Mouse (Mus musculus): ENCODE measurements around the gene Atp6v0a2. TPM values are rescaled to one million over a fixed set of nuclear protein-coding genes. Genes with fewer than 3 reads are reported as not detected.
"Not testable (repeated sequence)": the region's sequence is repeated elsewhere in the genome, so short reads cannot be mapped to it uniquely, and the experiment has no call there.

Atp6v0a2 gene
- 10 to 100 TPM; 54.6 to 56.1 TPM for total RNA-seq (2021)
- long read RNA-seq, experiment 1, full-length matches to known transcripts, result 46 of 58 reads
- long read RNA-seq, experiment 1, partial matches to known transcripts, result 4 of 58 reads
- long read RNA-seq, experiment 1, other reads (novel, unspliced or antisense), result 8 of 58 reads
- long read RNA-seq, experiment 2, full-length matches to known transcripts, result 54 of 76 reads
- long read RNA-seq, experiment 2, partial matches to known transcripts, result 9 of 76 reads
- long read RNA-seq, experiment 2, other reads (novel, unspliced or antisense), result 13 of 76 reads

DNA sequence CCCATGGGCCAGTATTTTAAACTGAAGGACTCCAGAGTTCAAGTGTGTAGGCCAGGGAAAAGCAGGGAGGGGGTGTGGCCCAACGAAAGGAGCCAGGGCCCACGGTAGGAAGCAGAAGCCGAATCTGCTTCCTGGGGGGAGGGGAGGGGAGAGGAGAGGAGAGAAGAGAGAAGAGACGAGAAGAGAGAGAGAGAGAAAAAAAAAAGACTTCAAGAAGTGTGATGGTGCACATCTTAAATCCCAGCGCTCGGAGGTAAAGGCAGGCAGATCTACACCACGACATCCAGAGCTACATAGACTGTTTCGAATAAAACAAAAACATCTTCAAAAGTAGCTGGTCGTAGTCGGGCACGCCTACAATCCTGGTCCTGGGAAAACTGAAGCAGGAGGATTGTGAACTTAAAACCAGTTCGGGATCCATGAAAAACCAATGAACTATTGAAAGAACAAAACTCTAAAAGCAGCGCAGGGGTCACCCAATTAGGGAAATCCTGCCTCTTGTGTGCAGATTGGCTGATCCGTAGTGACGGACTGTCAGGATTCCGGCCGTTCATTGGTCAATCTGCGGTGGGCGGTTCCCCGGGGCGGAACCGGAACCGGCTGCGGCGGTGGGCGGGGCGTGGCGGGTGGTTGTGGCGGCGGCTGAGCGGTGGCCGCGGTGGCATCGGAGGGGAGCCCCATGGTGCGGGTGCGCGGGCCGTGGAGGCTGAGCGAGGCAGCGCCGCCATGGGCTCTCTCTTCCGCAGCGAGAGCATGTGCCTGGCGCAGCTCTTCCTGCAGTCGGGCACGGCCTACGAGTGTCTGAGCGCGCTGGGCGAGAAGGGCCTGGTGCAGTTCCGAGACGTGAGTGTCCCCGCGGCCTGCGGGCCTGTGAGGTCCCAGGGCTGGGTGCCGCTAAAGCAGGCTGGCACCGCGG, at the start of gene Atp6v0a2:
Gene Atp6v0a2, plus strand, starts transcription at position 129 of the 916 bp plus-strand sequence.
- peak; percentile 93 to 95 for DNase-seq (ENCODE audit: low spot score in 2 of 2)
- intact Hi-C loops (cut with DNase I), result no loop called here

DNA sequence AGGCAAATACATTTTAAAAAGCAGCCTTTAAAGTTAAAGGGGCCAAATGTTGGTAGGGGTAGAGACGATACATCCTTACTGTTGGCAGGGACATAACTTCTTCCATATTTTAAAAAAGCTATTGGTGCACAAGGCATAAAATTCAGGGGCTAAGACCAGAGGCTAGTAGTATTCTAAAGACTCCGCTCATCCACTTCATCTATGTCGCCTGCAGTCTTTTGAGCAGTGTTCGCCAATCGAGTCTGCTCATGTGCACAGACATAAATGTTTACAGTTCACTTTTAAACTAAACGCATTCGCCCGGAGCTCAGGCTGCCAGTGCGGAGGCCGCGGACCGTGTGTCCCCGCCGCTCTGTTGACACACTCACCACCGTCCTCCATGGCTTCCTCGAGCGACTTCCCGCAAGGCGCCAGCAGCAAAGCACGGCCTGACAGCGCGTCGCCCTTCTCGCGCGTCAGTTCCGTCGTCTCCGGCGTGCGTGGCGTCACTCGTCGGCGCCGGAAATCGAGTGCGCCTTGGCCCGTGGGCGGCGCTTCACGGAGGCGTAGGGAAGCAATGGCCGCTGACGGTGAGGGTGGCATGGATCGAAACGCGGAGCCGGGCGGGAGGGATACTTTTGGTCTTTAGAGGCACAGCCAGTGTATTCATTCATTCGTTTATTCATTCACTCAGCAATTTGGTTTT, 49.6 kb upstream of the Atp6v0a2 start, which contains the start of the genes Eif2b1 and Gtf2h3:
Gene Eif2b1, minus strand, starts transcription at position 499 of the 685 bp plus-strand sequence.
Gene Gtf2h3, plus strand, starts transcription at position 508 of the 685 bp plus-strand sequence.
- intact Hi-C loops (cut with DNase I), result no loop called here
- peak; percentile 92 to 96 for DNase-seq (ENCODE audit: low spot score in 2 of 2)

DNA sequence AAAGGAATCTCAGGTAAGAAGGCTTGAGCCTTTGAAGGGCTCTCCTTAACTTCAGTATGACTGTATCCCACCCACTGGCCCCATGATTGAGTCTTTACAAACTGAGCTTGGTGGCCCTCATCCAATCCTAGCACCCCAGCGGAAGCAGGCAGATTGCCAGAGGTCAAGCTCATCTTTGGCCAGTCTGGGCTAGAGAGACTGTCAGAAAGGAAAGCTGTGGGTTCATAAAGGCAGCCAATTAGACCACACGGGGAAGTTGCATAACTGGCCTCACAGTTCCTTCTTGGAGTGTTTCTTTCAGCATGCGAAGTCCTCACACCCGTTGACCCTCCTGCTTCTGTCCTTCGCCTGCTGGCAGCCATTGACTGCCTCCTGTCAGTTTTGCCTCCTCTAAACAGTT, 45.9 kb upstream of the Atp6v0a2 start:
- intact Hi-C loops (cut with DNase I), result no loop called here
- no peak for DNase-seq (ENCODE audit: low spot score in 2 of 2)

- DNase-seq (ENCODE audit: low spot score in 2 of 2), result no peak
- intact Hi-C loops (cut with DNase I), result no loop called here
Measured at GRCm38 (mm10) chr5:124592768-124593167, 35.6 kb upstream of the Atp6v0a2 start.

- DNase-seq (ENCODE audit: low spot score in 2 of 2), result peak; percentile 95 to 99
- intact Hi-C loops (cut with DNase I), result no loop called here
Measured at GRCm38 (mm10) chr5:124598224-124599174, 29.9 kb upstream of the Atp6v0a2 start.

GRCm38 (mm10) chr5:124599726-124600125, 28.6 kb upstream of the Atp6v0a2 start:
- intact Hi-C loops (cut with DNase I), result not testable (repeated sequence)

DNA sequence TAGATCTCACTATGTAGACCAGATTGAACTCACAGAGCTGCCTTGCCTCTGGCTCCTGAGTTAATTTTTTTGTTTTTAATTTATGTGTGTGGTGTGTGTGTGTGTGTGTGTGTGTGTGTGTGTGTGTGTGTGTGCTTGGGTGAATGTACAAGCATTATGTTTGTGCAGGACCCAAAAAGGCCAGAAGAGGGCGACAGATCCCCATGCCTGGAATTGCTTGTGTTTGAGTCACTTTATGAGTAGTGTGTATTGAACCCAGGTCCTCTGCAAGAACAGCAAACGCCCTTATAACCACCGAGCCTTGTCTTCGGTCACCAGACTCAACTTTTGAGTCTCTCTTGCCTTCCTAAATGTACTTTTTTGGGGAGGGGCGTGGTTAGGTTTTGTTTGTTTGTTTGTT, 26.0 kb upstream of the Atp6v0a2 start:
- DNase-seq (ENCODE audit: low spot score in 2 of 2), result peak; percentile 60 to 80
- intact Hi-C loops (cut with DNase I), result no loop called here

More at GRCm38 (mm10) chr5:124599726-124600125, 28.6 kb upstream of the Atp6v0a2 start:
- DNase-seq (ENCODE audit: low spot score in 2 of 2), result not testable (repeated sequence)

DNA sequence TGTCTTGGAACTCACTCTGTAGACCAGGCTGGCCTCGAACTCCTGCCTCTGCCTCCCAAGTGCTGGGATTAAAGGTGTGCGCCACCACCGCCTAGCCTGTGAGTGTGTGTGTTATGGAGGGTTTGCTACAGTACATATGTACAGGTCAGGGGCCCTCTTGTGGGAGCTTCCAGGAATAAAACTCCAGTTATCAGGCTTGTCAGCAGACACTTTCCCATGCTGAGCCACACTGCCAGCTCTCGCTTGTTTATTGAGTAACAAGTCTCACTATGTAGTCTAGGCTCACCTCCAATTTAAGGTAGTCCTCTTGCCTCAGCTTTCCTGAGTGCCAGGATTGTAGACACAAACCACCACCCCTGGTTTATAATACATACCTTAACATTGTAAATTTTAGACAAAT, 24.1 kb upstream of the Atp6v0a2 start:
- DNase-seq (ENCODE audit: low spot score in 2 of 2), result no peak
- intact Hi-C loops (cut with DNase I), result no loop called here

DNA sequence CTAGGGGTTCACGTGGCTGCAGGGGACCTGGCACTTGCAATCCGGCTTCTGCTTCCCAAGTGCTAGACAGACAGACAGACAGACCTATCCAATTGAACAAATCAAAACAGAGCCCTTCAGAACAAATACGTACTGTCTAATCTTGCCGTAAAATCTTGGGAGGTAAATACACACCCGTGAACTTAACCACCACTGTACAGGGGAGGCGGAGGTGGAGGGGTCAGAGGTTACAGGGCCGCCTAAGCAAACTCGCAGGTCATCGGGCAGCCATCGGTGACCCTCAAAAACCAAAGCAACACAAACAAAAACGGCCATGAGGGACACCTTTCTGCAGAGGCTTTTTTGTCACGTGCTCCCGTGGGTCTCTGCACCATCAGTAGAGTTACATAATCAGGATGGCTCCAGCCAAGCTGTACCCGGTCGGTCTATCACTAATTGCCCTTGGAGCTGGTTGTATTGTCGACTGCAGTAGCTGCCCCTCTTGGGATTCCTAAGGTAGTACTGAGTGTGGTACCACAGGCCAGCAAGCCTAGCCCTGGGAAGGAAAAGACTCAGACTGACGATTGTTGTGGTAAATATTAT, 23.2 kb upstream of the Atp6v0a2 start:
- DNase-seq (ENCODE audit: low spot score in 2 of 2), result no peak
- intact Hi-C loops (cut with DNase I), result no loop called here

DNA sequence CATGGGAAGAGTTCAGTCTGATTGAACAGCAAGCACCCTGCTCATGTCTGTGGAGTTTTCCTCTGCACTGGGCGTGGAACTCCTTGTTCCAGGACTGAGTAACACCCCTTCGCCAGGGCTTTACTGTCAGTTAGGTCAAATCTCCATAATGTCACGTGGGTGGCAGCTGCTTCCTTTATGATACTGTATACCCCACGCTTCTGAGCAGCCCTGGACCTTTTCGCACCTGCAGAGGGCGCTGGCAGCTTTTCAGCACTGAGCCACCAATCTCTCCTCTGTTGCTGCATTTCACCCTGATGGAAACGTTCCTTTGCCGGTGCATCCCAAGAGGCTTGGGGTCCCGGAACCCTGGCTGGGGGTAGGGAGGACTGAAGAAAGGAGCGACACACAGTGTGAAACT, 17.4 kb upstream of the Atp6v0a2 start:
- no peak for DNase-seq (ENCODE audit: low spot score in 2 of 2)
- intact Hi-C loops (cut with DNase I), result no loop called here

- no peak for DNase-seq (ENCODE audit: low spot score in 2 of 2)
- intact Hi-C loops (cut with DNase I), result no loop called here
Measured at GRCm38 (mm10) chr5:124614709-124615108, 13.7 kb upstream of the Atp6v0a2 start.

- intact Hi-C loops (cut with DNase I), result no loop called here
Measured at GRCm38 (mm10) chr5:124618711-124619110, 9.7 kb upstream of the Atp6v0a2 start.

GRCm38 (mm10) chr5:124621362-124621761, 7.0 kb upstream of the Atp6v0a2 start:
- intact Hi-C loops (cut with DNase I), result no loop called here
- DNase-seq (ENCODE audit: low spot score in 2 of 2), result peak in 1 of 2 experiments; percentile 48

More at GRCm38 (mm10) chr5:124618711-124619110, 9.7 kb upstream of the Atp6v0a2 start:
- DNase-seq (ENCODE audit: low spot score in 2 of 2), result no peak

DNA sequence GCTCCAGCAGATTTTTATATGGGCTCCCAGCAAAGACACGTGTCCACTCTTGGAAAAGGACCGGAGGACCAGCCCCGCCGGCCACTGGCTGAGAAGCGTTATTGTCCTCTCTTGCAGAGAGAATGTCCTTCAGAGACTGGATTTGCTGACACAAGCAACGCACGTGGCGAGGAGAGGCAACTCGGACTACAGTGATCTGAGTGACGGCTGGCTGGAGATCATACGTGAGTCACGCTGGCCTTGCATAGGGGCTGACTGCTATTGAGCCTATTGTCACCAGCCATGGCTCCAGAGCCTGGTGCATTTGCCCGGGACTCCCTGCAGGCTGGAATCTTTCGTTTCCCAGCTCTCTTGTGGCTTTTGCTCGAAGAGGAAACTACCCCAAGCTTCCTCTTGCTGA, 5.5 kb upstream of the Atp6v0a2 start:
- no peak for DNase-seq (ENCODE audit: low spot score in 2 of 2)
- intact Hi-C loops (cut with DNase I), result no loop called here

GRCm38 (mm10) chr5:124624291-124624690, 4.1 kb upstream of the Atp6v0a2 start:
- intact Hi-C loops (cut with DNase I), result no loop called here
- no peak for DNase-seq (ENCODE audit: low spot score in 2 of 2)

DNA sequence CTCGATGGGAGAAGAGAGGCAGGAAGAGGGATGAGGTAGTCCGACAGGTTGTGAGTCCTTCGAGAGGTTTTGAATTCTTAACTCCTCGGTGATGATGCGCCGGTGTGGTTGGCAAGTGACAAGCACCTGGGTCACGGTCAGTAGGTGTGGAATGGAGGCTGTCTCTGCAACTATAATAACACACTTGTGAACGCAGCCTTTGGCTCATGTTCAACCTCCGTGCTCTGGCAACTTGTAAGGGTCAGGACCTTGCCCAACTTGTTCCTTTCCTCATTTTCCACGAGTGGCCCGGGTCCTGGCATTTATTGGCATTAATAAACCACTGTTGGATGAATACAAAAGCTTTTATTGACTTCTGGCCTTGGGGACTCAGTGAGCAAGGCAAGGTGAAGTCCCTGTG, 1.3 kb downstream of the Atp6v0a2 start:
- DNase-seq (ENCODE audit: low spot score in 2 of 2), result no peak
- intact Hi-C loops (cut with DNase I), result no loop called here

DNA sequence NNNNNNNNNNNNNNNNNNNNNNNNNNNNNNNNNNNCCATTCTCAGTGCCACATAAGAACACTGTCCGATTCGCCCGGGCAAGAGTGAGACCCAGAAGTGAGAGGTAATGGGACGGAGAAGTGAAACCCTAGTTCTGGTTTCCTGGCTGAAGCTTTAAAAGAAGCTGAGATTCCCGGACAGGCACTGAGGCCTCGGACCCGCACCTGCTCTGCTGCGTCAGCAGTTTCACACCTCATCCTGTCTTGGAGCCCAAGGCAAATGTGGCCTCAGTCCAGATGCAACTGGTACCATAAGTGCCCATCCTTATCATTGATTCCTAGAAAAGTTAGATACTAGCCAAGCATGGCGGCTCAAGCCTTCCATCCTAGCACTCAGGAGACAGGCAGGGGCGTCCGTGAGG, 3.3 kb downstream of the Atp6v0a2 start:
- no peak for DNase-seq (ENCODE audit: low spot score in 2 of 2)
- intact Hi-C loops (cut with DNase I), result no loop called here

GRCm38 (mm10) chr5:124632461-124632860, 4.1 kb downstream of the Atp6v0a2 start:
- intact Hi-C loops (cut with DNase I), result no loop called here
- DNase-seq (ENCODE audit: low spot score in 2 of 2), result no peak

All from left cerebral cortex, postnatal 14 days (tissue).